Comparison of ENCODE assay signal across 13 mouse cellular contexts in the genomic region with DNA sequence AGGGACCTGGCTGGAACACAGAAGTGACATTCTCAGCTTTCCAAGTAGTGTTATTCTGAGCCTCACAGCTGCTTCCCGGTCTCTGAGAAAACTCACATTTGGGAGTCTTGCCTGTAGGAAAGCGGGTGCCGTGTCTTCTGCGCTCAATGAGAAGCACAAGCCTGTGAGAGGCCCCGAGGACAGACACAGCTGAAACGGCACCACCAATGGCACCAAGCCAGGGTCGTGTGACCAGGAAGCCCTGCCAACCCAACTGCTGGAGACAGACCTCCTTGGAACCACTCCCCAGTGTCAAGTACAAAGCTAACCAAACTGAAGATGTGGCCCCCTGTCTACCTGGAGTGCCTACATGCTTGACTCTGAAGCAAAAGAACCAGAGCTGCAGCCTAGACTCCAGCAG.
DNase-seq lines count a peak whose midpoint lies in the region; ATAC-seq and TF ChIP-seq lines count a peak whose summit lies in the region.
"Had no signal": no experiment of that assay in that cellular context is flagged by ENCODE, and none has a peak within 500 bp of the region (broad histone marks: within the 10 kb centered on the region; RNA-seq: fewer than 3 reads in every experiment).

No protein-coding gene starts in this region.

- H3K4me2 ChIP-seq in intestine, embryonic 15.5 days (replicated peaks) = no peak overlapping the region
- H3K4me2 ChIP-seq: embryonic facial prominence, embryonic 13.5 days; lung, embryonic 14.5 days; midbrain, embryonic 15.5 days had no signal

- H3K27me3 ChIP-seq in intestine, embryonic 15.5 days (replicated peaks) = no peaks in the 10 kb centered on the region
- H3K27me3 ChIP-seq: embryonic facial prominence, embryonic 13.5 days; midbrain, embryonic 15.5 days had no signal

- no peaks in the 10 kb centered on the region for H3K36me3 ChIP-seq in intestine, embryonic 15.5 days
- H3K36me3 ChIP-seq: embryonic facial prominence, embryonic 13.5 days; midbrain, embryonic 15.5 days had no signal

- intact Hi-C loops in left cerebral cortex, postnatal 14 days (cut with DNase I) = no loop called here

- no peaks in the 10 kb centered on the region for H3K9me3 ChIP-seq in intestine, embryonic 15.5 days
- H3K9me3 ChIP-seq: embryonic facial prominence, embryonic 13.5 days; midbrain, embryonic 15.5 days had no signal

- no peak for TF ChIP-seq CTCF in cortical plate, adult 2 months (IDR thresholded peaks at IDR 0.05; ENCODE audit: extremely low read depth, insufficient read depth, low read length)

- H3K4me3 ChIP-seq in cortical plate, adult 2 months (ENCODE audit: insufficient read depth, low read length) = no peak overlapping the region
- H3K4me3 ChIP-seq in intestine, embryonic 15.5 days (replicated peaks) = no peak overlapping the region
- H3K4me3 ChIP-seq: embryonic facial prominence, embryonic 13.5 days; midbrain, embryonic 15.5 days had no signal

- TF ChIP-seq POLR2A in cortical plate, adult 2 months (IDR thresholded peaks at IDR 0.05; ENCODE audit: extremely low read depth, insufficient read depth, low read length) = no peak

- peak; percentile 34 to 50 for DNase-seq in left cerebral cortex, postnatal 14 days (ENCODE audit: low spot score in 2 of 2)
- no peak for DNase-seq in left cerebral cortex, adult 8-10 months (ENCODE audit: low spot score in 2 of 2)
- DNase-seq in adrenal gland, postnatal 4 days (ENCODE audit: low spot score in 2 of 2) = peak; percentile 42 to 61
- peak; percentile 13 to 17 for DNase-seq in right cerebral cortex, adult 2 months (ENCODE audit: low spot score in 2 of 2)
- DNase-seq in retina, embryonic 14.5 days (ENCODE audit: low spot score) = no peak
- no peak for DNase-seq in adipocyte (ENCODE audit: low spot score)
- DNase-seq: layer of hippocampus, postnatal 36 days; lung, embryonic 14.5 days; thymus, postnatal 14 days had no signal

- H3K4me1 ChIP-seq in cortical plate, adult 2 months (ENCODE audit: control insufficient read depth, insufficient read depth, low read length) = peaks cover 1% of the 10 kb centered on the region; the same call in 1 of the 2 replicates
- H3K4me1 ChIP-seq in intestine, embryonic 15.5 days (replicated peaks) = no peaks in the 10 kb centered on the region

- WGBS in intestine, embryonic 15.5 days = 79% methylated on average over 7 of the region's 7 CpGs

- no peak for ATAC-seq in intestine, embryonic 15.5 days
- ATAC-seq: midbrain, embryonic 15.5 days had no signal

- H3K27ac ChIP-seq in cortical plate, adult 2 months (ENCODE audit: insufficient read depth, low read length) = 0 out of 2 replicates have a peak overlapping the region, but pooled peaks have one; percentile 7
- no peak overlapping the region for H3K27ac ChIP-seq in intestine, embryonic 15.5 days
- H3K27ac ChIP-seq: embryonic facial prominence, embryonic 13.5 days; midbrain, embryonic 15.5 days had no signal

- H3K9ac ChIP-seq in intestine, embryonic 15.5 days = no peak overlapping the region
- H3K9ac ChIP-seq: embryonic facial prominence, embryonic 13.5 days; lung, embryonic 14.5 days; midbrain, embryonic 15.5 days had no signal

Comparison
In these comparisons a context has a peak if more than half of its experiments do, and no peak if none do; other contexts are left out.
1. DNase-seq: peak in left cerebral cortex, postnatal 14 days (2 of 2), adrenal gland, postnatal 4 days (2 of 2) and right cerebral cortex, adult 2 months (2 of 2); none in left cerebral cortex, adult 8-10 months (0 of 2), retina, embryonic 14.5 days (single experiment) and adipocyte (single experiment).